Mouse (Mus musculus) cerebellum, adult 2 months (tissue): ENCODE data around the gene Klhl6.

Source experiments
- CTCF ChIP-seq: fragments of 200-500 bp; IDR thresholded peaks from 2 replicates; pipeline ENCODE4 v1.5.1; 2011; ENCODE audit warnings: low read depth, mild to moderate bottlenecking, control low read depth, low read length, moderate library complexity, borderline replicate concordance; ENCODE audit not compliant: insufficient read depth
- POLR2A ChIP-seq: fragments of 200-500 bp; IDR thresholded peaks from 2 replicates; pipeline ENCODE4 v1.6.1; 2011; ENCODE audit warnings: low read length, control low read depth, borderline replicate concordance; ENCODE audit not compliant: insufficient read depth

- TF ChIP-seq CTCF = no peak
- TF ChIP-seq POLR2A = no peak
Observed at GRCm38 (mm10) chr16:19997616-19998015, 14.8 kb upstream of the Klhl6 start.
